Mouse (Mus musculus): Measurements from ENCODE around the gene Arpc4. TPM values are rescaled to one million over a fixed set of nuclear protein-coding genes. Genes with fewer than 3 reads are reported as not detected.

Arpc4 gene
- polyA plus RNA-seq, 1 experiment from 2014 or later: 327 TPM

- Histone ChIP-seq H3K4me1 (peaks cover 17% of the 10 kb centered on the region), H3K27me3 (no peaks in the 10 kb centered on the region), H3K9ac (peak overlapping the region; percentile 77), H3K9me3 (no peaks in the 10 kb centered on the region), H3K4me3 (replicated peaks) (peak overlapping the region; percentile 65), H3K27ac (no peak overlapping the region), H3K36me3 (replicated peaks) (peaks cover 28% of the 10 kb centered on the region), H3K4me2 (peak overlapping the region; percentile 92)
- peak; percentile 60 for ATAC-seq (ENCODE audit: low FRiP score)
- 17% methylated on average over 16 of the region's 16 CpGs for WGBS
Observed at GRCm38 (mm10) chr6:113418441-113419198, 40.7 kb downstream of the Arpc4 start.

GRCm38 (mm10) chr6:113419199-113419587 lies 41.3 kb downstream of the Arpc4 start, which contains the start of gene Rpusd3:
Rpusd3 (minus strand) TSS chr6:113419340.
- H3K27me3 ChIP-seq: no peaks in the 10 kb centered on the region
- H3K27ac ChIP-seq: no peak within 1 kb of the TSS
- peak; percentile 99 for ATAC-seq (ENCODE audit: low FRiP score)
- peak within 1 kb of the TSS; percentile 77 for H3K9ac ChIP-seq
- H3K4me2 ChIP-seq: peak within 1 kb of the TSS; percentile 92
- peak within 1 kb of the TSS; percentile 65 for H3K4me3 ChIP-seq (replicated peaks)
- no peaks in the 10 kb centered on the region for H3K9me3 ChIP-seq
- H3K36me3 ChIP-seq (replicated peaks): peaks cover 25% of the 10 kb centered on the region
- WGBS: under 1% methylated on average over 25 of the region's 25 CpGs
- H3K4me1 ChIP-seq: peaks cover 17% of the 10 kb centered on the region

GRCm38 (mm10) chr6:113423000-113423399 lies 45.1 kb downstream of the Arpc4 start:
- Histone ChIP-seq H3K27ac (no peak overlapping the region), H3K9me3 (peaks cover 6% of the 10 kb centered on the region; the same call in 1 of the 2 replicates), H3K27me3 (no peaks in the 10 kb centered on the region), H3K4me3 (replicated peaks) (no peak overlapping the region), H3K9ac (no peak overlapping the region), H3K4me2 (no peak overlapping the region), H3K4me1 (peaks cover 12% of the 10 kb centered on the region), H3K36me3 (replicated peaks) (no peaks in the 10 kb centered on the region)
- no peak for ATAC-seq (ENCODE audit: low FRiP score)
- 79% methylated on average over 4 of the region's 4 CpGs for WGBS

GRCm38 (mm10) chr6:113424187-113424586 lies 46.3 kb downstream of the Arpc4 start:
- no peaks in the 10 kb centered on the region for H3K27me3 ChIP-seq
- H3K9ac ChIP-seq: no peak overlapping the region
- no peak overlapping the region for H3K4me2 ChIP-seq
- peaks cover 4% of the 10 kb centered on the region for H3K4me1 ChIP-seq
- no peak for ATAC-seq (ENCODE audit: low FRiP score)
- no peak overlapping the region for H3K27ac ChIP-seq
- WGBS: 87% methylated on average over 7 of the region's 7 CpGs
- H3K36me3 ChIP-seq (replicated peaks): no peaks in the 10 kb centered on the region
- peaks cover 6% of the 10 kb centered on the region; the same call in 1 of the 2 replicates for H3K9me3 ChIP-seq
- H3K4me3 ChIP-seq (replicated peaks): no peak overlapping the region

- Histone ChIP-seq H3K27me3 (no peaks in the 10 kb centered on the region), H3K4me1 (no peaks in the 10 kb centered on the region), H3K4me2 (no peak overlapping the region), H3K36me3 (replicated peaks) (no peaks in the 10 kb centered on the region), H3K27ac (no peak overlapping the region), H3K4me3 (replicated peaks) (no peak overlapping the region), H3K9me3 (peaks cover 6% of the 10 kb centered on the region; the same call in 1 of the 2 replicates), H3K9ac (no peak overlapping the region)
- 89% methylated on average over 4 of the region's 4 CpGs for WGBS
- no peak for ATAC-seq (ENCODE audit: low FRiP score)
Observed at GRCm38 (mm10) chr6:113426696-113427095, 48.8 kb downstream of the Arpc4 start.

GRCm38 (mm10) chr6:113427397-113427796 lies 49.5 kb downstream of the Arpc4 start:
- Histone ChIP-seq H3K9me3 (peaks cover 6% of the 10 kb centered on the region; the same call in 1 of the 2 replicates), H3K27me3 (no peaks in the 10 kb centered on the region), H3K4me2 (no peak overlapping the region), H3K4me1 (no peaks in the 10 kb centered on the region), H3K27ac (no peak overlapping the region), H3K9ac (no peak overlapping the region), H3K36me3 (replicated peaks) (no peaks in the 10 kb centered on the region), H3K4me3 (replicated peaks) (no peak overlapping the region)
- WGBS: 63% methylated on average over 3 of the region's 3 CpGs
- no peak for ATAC-seq (ENCODE audit: low FRiP score)

GRCm38 (mm10) chr6:113428006-113428405 lies 50.1 kb downstream of the Arpc4 start:
- Histone ChIP-seq H3K27ac (no peak overlapping the region), H3K9me3 (peaks cover 6% of the 10 kb centered on the region; the same call in 1 of the 2 replicates), H3K4me2 (no peak overlapping the region), H3K4me3 (replicated peaks) (no peak overlapping the region), H3K27me3 (no peaks in the 10 kb centered on the region), H3K36me3 (replicated peaks) (no peaks in the 10 kb centered on the region), H3K9ac (no peak overlapping the region), H3K4me1 (no peaks in the 10 kb centered on the region)
- no peak for ATAC-seq (ENCODE audit: low FRiP score)
- 94% methylated on average over 16 of the region's 16 CpGs for WGBS

- H3K9me3 ChIP-seq: peaks cover 6% of the 10 kb centered on the region; the same call in 1 of the 2 replicates
- H3K4me3 ChIP-seq (replicated peaks): no peak overlapping the region
- no peaks in the 10 kb centered on the region for H3K27me3 ChIP-seq
- no peak overlapping the region for H3K4me2 ChIP-seq
- H3K36me3 ChIP-seq (replicated peaks): no peaks in the 10 kb centered on the region
- no peak for ATAC-seq (ENCODE audit: low FRiP score)
- H3K4me1 ChIP-seq: no peaks in the 10 kb centered on the region
- WGBS: 80% methylated on average over 3 of the region's 3 CpGs
- H3K9ac ChIP-seq: no peak overlapping the region
- no peak overlapping the region for H3K27ac ChIP-seq
Observed at GRCm38 (mm10) chr6:113429965-113430364, 52.0 kb downstream of the Arpc4 start.

- H3K9ac ChIP-seq: no peak overlapping the region
- H3K4me1 ChIP-seq: no peaks in the 10 kb centered on the region
- H3K4me2 ChIP-seq: no peak overlapping the region
- H3K27me3 ChIP-seq: no peaks in the 10 kb centered on the region
- H3K27ac ChIP-seq: no peak overlapping the region
- WGBS: 71% methylated on average over 3 of the region's 3 CpGs
- H3K9me3 ChIP-seq: peaks cover 6% of the 10 kb centered on the region; the same call in 1 of the 2 replicates
- no peak overlapping the region for H3K4me3 ChIP-seq (replicated peaks)
- no peaks in the 10 kb centered on the region for H3K36me3 ChIP-seq (replicated peaks)
- ATAC-seq (ENCODE audit: low FRiP score): no peak
Observed at GRCm38 (mm10) chr6:113430846-113431245, 52.9 kb downstream of the Arpc4 start.

- 76% methylated on average over 3 of the region's 3 CpGs for whole genome bisulfite sequencing
- no peaks in the 10 kb centered on the region for H3K27me3 ChIP-seq
- no peak overlapping the region for H3K27ac ChIP-seq
- peaks cover 6% of the 10 kb centered on the region; the same call in 1 of the 2 replicates for H3K9me3 ChIP-seq
- H3K9ac ChIP-seq: no peak overlapping the region
- H3K4me3 ChIP-seq (replicated peaks): no peak overlapping the region
- no peaks in the 10 kb centered on the region for H3K36me3 ChIP-seq (replicated peaks)
- no peak for ATAC-seq (ENCODE audit: low FRiP score)
- no peaks in the 10 kb centered on the region for H3K4me1 ChIP-seq
- no peak overlapping the region for H3K4me2 ChIP-seq
Observed at GRCm38 (mm10) chr6:113431801-113432200, 53.9 kb downstream of the Arpc4 start.

GRCm38 (mm10) chr6:113433661-113434060 lies 55.7 kb downstream of the Arpc4 start:
- ATAC-seq (ENCODE audit: low FRiP score): no peak
- 85% methylated on average over 3 of the region's 3 CpGs for whole genome bisulfite sequencing
- H3K4me3 ChIP-seq (replicated peaks): no peak overlapping the region
- no peaks in the 10 kb centered on the region for H3K27me3 ChIP-seq
- H3K9me3 ChIP-seq: no peaks in the 10 kb centered on the region
- H3K4me1 ChIP-seq: no peaks in the 10 kb centered on the region
- H3K27ac ChIP-seq: no peak overlapping the region
- H3K4me2 ChIP-seq: no peak overlapping the region
- H3K9ac ChIP-seq: no peak overlapping the region
- H3K36me3 ChIP-seq (replicated peaks): no peaks in the 10 kb centered on the region

- Histone ChIP-seq H3K9me3 (no peaks in the 10 kb centered on the region), H3K4me1 (no peaks in the 10 kb centered on the region), H3K4me3 (replicated peaks) (no peak overlapping the region), H3K27ac (no peak overlapping the region), H3K9ac (no peak overlapping the region), H3K27me3 (no peaks in the 10 kb centered on the region), H3K4me2 (no peak overlapping the region), H3K36me3 (replicated peaks) (no peaks in the 10 kb centered on the region)
- 79% methylated on average over 7 of the region's 7 CpGs for WGBS
- no peak for ATAC-seq (ENCODE audit: low FRiP score)
Observed at GRCm38 (mm10) chr6:113434691-113435090, 56.8 kb downstream of the Arpc4 start.

GRCm38 (mm10) chr6:113435664-113436205 lies 57.8 kb downstream of the Arpc4 start, which contains the start of gene Cidec:
Cidec (minus strand) TSS chr6:113435760.
- no peaks in the 10 kb centered on the region for H3K36me3 ChIP-seq (replicated peaks)
- H3K27me3 ChIP-seq: no peaks in the 10 kb centered on the region
- H3K27ac ChIP-seq: no peak within 1 kb of the TSS
- H3K9me3 ChIP-seq: no peaks in the 10 kb centered on the region
- no peak within 1 kb of the TSS for H3K4me3 ChIP-seq (replicated peaks)
- no peak within 1 kb of the TSS for H3K4me2 ChIP-seq
- no peak within 1 kb of the TSS for H3K9ac ChIP-seq
- no peaks in the 10 kb centered on the region for H3K4me1 ChIP-seq
- ATAC-seq (ENCODE audit: low FRiP score): no peak
- 80% methylated on average over 9 of the region's 9 CpGs for WGBS

Measured in forebrain, embryonic 12.5 days (tissue).